Mouse (Mus musculus): ENCODE results near the gene Wnk4. TPM values are rescaled to one million over a fixed set of nuclear protein-coding genes. Genes with fewer than 3 reads are reported as not detected.
"Not testable (repeated sequence)": the region's sequence is repeated elsewhere in the genome, so short reads cannot be mapped to it uniquely, and the experiment has no call there.

Gene Wnk4
- polyA plus RNA-seq, 1 experiment from 2014 or later: 5.1 TPM

DNA sequence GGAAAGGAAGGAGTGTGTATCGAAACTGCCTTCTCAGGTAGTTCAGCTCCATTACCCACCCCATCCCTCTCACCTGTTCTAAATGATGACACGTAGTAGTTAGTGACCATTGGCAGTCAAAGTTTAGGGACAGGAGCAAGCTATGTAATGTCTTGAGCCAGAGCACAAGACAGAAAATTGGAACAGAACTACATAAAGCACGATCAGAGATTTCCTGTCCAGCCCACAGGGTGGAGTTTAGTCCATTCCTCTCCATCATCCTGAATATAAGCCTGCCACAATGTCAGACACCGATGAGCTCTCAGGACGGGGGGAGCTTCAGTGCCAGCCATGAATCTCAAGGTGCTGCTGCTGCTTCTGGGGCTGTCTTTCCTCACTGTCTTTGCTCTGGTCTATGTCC lies 64.4 kb downstream of the Wnk4 start, which contains the start of gene Aoc2:
Gene Aoc2 (plus strand): TSS at position 301 of the 400 bp plus-strand sequence.
- Histone ChIP-seq H3K9me3 (replicated peaks) (no peaks in the 10 kb centered on the region), H3K4me3 (replicated peaks) (no peak within 1 kb of the TSS), H3K4me2 (no peak within 1 kb of the TSS), H3K36me3 (replicated peaks) (peaks cover 76% of the 10 kb centered on the region), H3K9ac (no peak within 1 kb of the TSS), H3K27me3 (no peaks in the 10 kb centered on the region), H3K27ac (replicated peaks) (no peak within 1 kb of the TSS), H3K4me1 (replicated peaks) (peaks cover 3% of the 10 kb centered on the region; the same call in 1 of the 2 replicates)
- ATAC-seq (ENCODE audit: insufficient read depth): no peak
- 81% methylated on average over 5 of the region's 5 CpGs for WGBS (ENCODE audit: insufficient replicate concordance)

DNA sequence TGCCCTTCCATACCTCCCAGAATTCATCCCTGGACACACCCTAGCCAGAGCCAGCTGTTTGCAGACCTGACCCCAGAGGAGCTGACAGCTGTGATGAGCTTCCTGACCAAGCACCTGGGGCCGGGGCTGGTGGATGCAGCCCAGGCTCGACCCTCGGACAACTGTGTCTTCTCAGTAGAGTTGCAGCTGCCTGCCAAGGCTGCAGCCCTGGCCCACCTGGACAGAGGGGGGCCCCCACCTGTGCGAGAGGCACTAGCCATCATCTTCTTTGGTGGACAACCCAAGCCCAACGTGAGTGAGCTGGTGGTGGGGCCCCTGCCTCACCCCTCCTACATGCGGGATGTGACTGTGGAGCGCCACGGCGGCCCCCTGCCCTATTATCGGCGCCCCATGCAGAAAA lies 64.8 kb downstream of the Wnk4 start:
- not testable (repeated sequence) for H3K9me3 ChIP-seq (replicated peaks); H3K27me3 ChIP-seq; H3K4me1 ChIP-seq (replicated peaks); H3K4me3 ChIP-seq (replicated peaks); H3K27ac ChIP-seq (replicated peaks); H3K4me2 ChIP-seq; ATAC-seq (ENCODE audit: insufficient read depth); H3K9ac ChIP-seq
- H3K36me3 ChIP-seq (replicated peaks): peaks cover 72% of the 10 kb centered on the region
- WGBS (ENCODE audit: insufficient replicate concordance): 87% methylated on average over 11 of the region's 11 CpGs

- H3K9ac ChIP-seq: no peak overlapping the region
- no peaks in the 10 kb centered on the region for H3K27me3 ChIP-seq
- H3K36me3 ChIP-seq (replicated peaks): peaks cover 62% of the 10 kb centered on the region
- WGBS (ENCODE audit: insufficient replicate concordance): 81% methylated on average over 11 of the region's 11 CpGs
- ATAC-seq (ENCODE audit: insufficient read depth): no peak
- no peak overlapping the region for H3K4me2 ChIP-seq
- H3K9me3 ChIP-seq (replicated peaks): no peaks in the 10 kb centered on the region
- no peak overlapping the region for H3K4me3 ChIP-seq (replicated peaks)
- H3K4me1 ChIP-seq (replicated peaks): no peaks in the 10 kb centered on the region; the same call in 1 of the 2 replicates
- H3K27ac ChIP-seq (replicated peaks): no peak overlapping the region
These were observed 65.8 kb downstream of the Wnk4 start for GRCm38 (mm10) chr11:101326147-101326546.

Other genes starting within 250 kb of the Wnk4 start
- gene Naglu, start 190.6 kb upstream of the Wnk4 start, polyA plus RNA-seq (2015; fragmentation: Nextera tagmentation; extraction: Ambion mirVana): 7.1 and 7.5 TPM in 2 replicates
- 0.29 and 0.39 TPM in 2 replicates for gene Hsd17b1, start 182.2 kb upstream of the Wnk4 start, polyA plus RNA-seq (2015; fragmentation: Nextera tagmentation; extraction: Ambion mirVana)
- gene Coasy, start 178.0 kb upstream of the Wnk4 start, polyA plus RNA-seq (2015; fragmentation: Nextera tagmentation; extraction: Ambion mirVana): 18.9 and 22.9 TPM in 2 replicates
- gene Mlx, start 173.3 kb upstream of the Wnk4 start, polyA plus RNA-seq (2015; fragmentation: Nextera tagmentation; extraction: Ambion mirVana): 24.2 and 26.7 TPM in 2 replicates
- 15.2 and 15.4 TPM in 2 replicates for gene Psmc3ip, start 165.1 kb upstream of the Wnk4 start, polyA plus RNA-seq (2015; fragmentation: Nextera tagmentation; extraction: Ambion mirVana)
- 13.4 and 13.6 TPM in 2 replicates for gene Retreg3, start 140.7 kb upstream of the Wnk4 start, polyA plus RNA-seq (2015; fragmentation: Nextera tagmentation; extraction: Ambion mirVana)
- 38.3 and 38.9 TPM in 2 replicates for gene Tubg1, start 140.6 kb upstream of the Wnk4 start, polyA plus RNA-seq (2015; fragmentation: Nextera tagmentation; extraction: Ambion mirVana)
- 0.05 and 0.24 TPM in 2 replicates for gene Tubg2, start 104.7 kb upstream of the Wnk4 start, polyA plus RNA-seq (2015; fragmentation: Nextera tagmentation; extraction: Ambion mirVana)
- 0.07 and 0.12 TPM in 2 replicates for gene Cntnap1, start 90.0 kb upstream of the Wnk4 start, polyA plus RNA-seq (2015; fragmentation: Nextera tagmentation; extraction: Ambion mirVana)
- 1.5 and 1.9 TPM in 2 replicates for gene Plekhh3, start 89.2 kb upstream of the Wnk4 start, polyA plus RNA-seq (2015; fragmentation: Nextera tagmentation; extraction: Ambion mirVana)
- 0.05 TPM in 1 of 2 replicates, not detected in the other for gene Ccr10, start 85.1 kb upstream of the Wnk4 start, polyA plus RNA-seq (2015; fragmentation: Nextera tagmentation; extraction: Ambion mirVana)
- 9.8 and 11.0 TPM in 2 replicates for gene Ezh1, start 34.1 kb upstream of the Wnk4 start, polyA plus RNA-seq (2015; fragmentation: Nextera tagmentation; extraction: Ambion mirVana)
- 20.3 and 25.4 TPM in 2 replicates for gene Ramp2, start 14.5 kb upstream of the Wnk4 start, polyA plus RNA-seq (2015; fragmentation: Nextera tagmentation; extraction: Ambion mirVana)
- gene Vps25, start 6.9 kb upstream of the Wnk4 start, polyA plus RNA-seq (2015; fragmentation: Nextera tagmentation; extraction: Ambion mirVana): 77.2 and 81.7 TPM in 2 replicates
- gene Cntd1, start 18.4 kb downstream of the Wnk4 start, polyA plus RNA-seq (2015; fragmentation: Nextera tagmentation; extraction: Ambion mirVana): 0.67 TPM in 2 replicates
- 80.5 and 87.1 TPM in 2 replicates for gene Coa3, start 18.5 kb downstream of the Wnk4 start, polyA plus RNA-seq (2015; fragmentation: Nextera tagmentation; extraction: Ambion mirVana)
- gene Becn1, start 41.7 kb downstream of the Wnk4 start, polyA plus RNA-seq (2015; fragmentation: Nextera tagmentation; extraction: Ambion mirVana): 94.0 and 97.1 TPM in 2 replicates
- 189 and 190 TPM in 2 replicates for gene Psme3, start 55.6 kb downstream of the Wnk4 start, polyA plus RNA-seq (2015; fragmentation: Nextera tagmentation; extraction: Ambion mirVana)
- 1.4 and 1.5 TPM in 2 replicates for gene Aoc2, start 64.5 kb downstream of the Wnk4 start, polyA plus RNA-seq (2015; fragmentation: Nextera tagmentation; extraction: Ambion mirVana)
- gene Aoc3, start 70.0 kb downstream of the Wnk4 start, polyA plus RNA-seq (2015; fragmentation: Nextera tagmentation; extraction: Ambion mirVana): 0.06 TPM in 1 of 2 replicates, not detected in the other
- gene G6pc, start 107.0 kb downstream of the Wnk4 start, polyA plus RNA-seq (2015; fragmentation: Nextera tagmentation; extraction: Ambion mirVana): not detected in 2 replicates
- gene Aarsd1, start 157.0 kb downstream of the Wnk4 start, polyA plus RNA-seq (2015; fragmentation: Nextera tagmentation; extraction: Ambion mirVana): 37.2 and 37.3 TPM in 2 replicates
- gene Gm27029, start 164.2 kb downstream of the Wnk4 start, polyA plus RNA-seq (2015; fragmentation: Nextera tagmentation; extraction: Ambion mirVana): 2.1 and 3.1 TPM in 2 replicates
- gene Rundc1, start 164.5 kb downstream of the Wnk4 start, polyA plus RNA-seq (2015; fragmentation: Nextera tagmentation; extraction: Ambion mirVana): 5.7 TPM in 2 replicates
- gene Ptges3l, start 164.8 kb downstream of the Wnk4 start, polyA plus RNA-seq (2015; fragmentation: Nextera tagmentation; extraction: Ambion mirVana): 1.3 and 1.4 TPM in 2 replicates
- gene Rpl27, start 181.7 kb downstream of the Wnk4 start, polyA plus RNA-seq (2015; fragmentation: Nextera tagmentation; extraction: Ambion mirVana): 149 and 195 TPM in 2 replicates
- gene Ifi35, start 187.8 kb downstream of the Wnk4 start, polyA plus RNA-seq (2015; fragmentation: Nextera tagmentation; extraction: Ambion mirVana): 29.6 and 30.4 TPM in 2 replicates
- gene Rnd2, start 204.4 kb downstream of the Wnk4 start, polyA plus RNA-seq (2015; fragmentation: Nextera tagmentation; extraction: Ambion mirVana): 2.0 and 2.1 TPM in 2 replicates
- 10.0 and 10.8 TPM in 2 replicates for gene Vat1, start 205.7 kb downstream of the Wnk4 start, polyA plus RNA-seq (2015; fragmentation: Nextera tagmentation; extraction: Ambion mirVana)

Measured in liver, embryonic 15.5 days (tissue).